Mouse (Mus musculus) ES-Bruce4 (cell line): Measurements from ENCODE around the gene Coro6.

ENCODE experiments used
- CTCF ChIP-seq: IDR thresholded peaks from one replicate; pipeline ENCODE4 v1.8.1; 2011; ENCODE audit warnings: low read depth, low read length
- EP300 ChIP-seq: IDR thresholded peaks from 2 replicates; pipeline ENCODE4 v1.6.1; 2011; ENCODE audit warnings: low read depth, low read length; ENCODE audit not compliant: insufficient read depth
- POLR2A ChIP-seq: IDR thresholded peaks from one replicate; pipeline ENCODE4 v1.8.1; 2011; ENCODE audit warnings: low read length; ENCODE audit not compliant: insufficient read depth

DNA sequence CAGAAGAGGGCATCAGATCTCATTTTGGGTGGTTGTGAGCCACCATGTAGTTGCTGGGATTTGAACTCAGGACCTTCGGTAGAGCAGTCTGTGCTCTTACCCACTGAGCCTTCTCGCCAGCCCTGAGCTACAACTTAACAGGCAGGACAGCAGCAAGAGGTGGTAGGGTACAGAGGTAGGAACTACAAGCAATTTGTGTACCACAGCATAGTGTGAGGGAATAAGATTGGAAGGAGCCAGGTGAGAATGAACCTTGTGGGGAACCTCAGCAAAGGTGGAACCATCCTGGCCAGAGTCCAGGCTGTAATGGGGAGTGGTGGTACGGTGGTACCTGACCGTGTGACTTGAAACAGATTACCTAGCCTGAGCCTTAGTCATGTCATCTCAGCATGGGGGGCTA is 39.8 kb downstream of the Coro6 start:
- no peak for TF ChIP-seq POLR2A
- no peak for TF ChIP-seq CTCF
- TF ChIP-seq EP300, result no peak
